Mouse (Mus musculus) kidney, embryonic 14.5 days (tissue): ENCODE results near the gene Scaf4. TPM values are rescaled to one million over a fixed set of nuclear protein-coding genes. Genes with fewer than 3 reads are reported as not detected.

ENCODE experiments used
- ATAC-seq: fragments of 200-750 bp; cut with Nextera tagmentation; 2 replicates; pipeline ENCODE4 v1.8.0; 2017; ENCODE audit warnings: moderate number of reproducible peaks, mild to moderate bottlenecking, moderate TSS enrichment, moderate library complexity; ENCODE audit not compliant: low FRiP score, low TSS enrichment
- H3K27ac ChIP-seq: fragments of 300-500 bp; sonication (generic); 2 replicates; pipeline ENCODE4 v1.5.1; 2014; ENCODE audit warnings: low read depth, mild to moderate bottlenecking, low read length, moderate library complexity, mixed read lengths
- H3K27me3 ChIP-seq: fragments of 300-500 bp; sonication (generic); 2 replicates; pipeline ENCODE4 v1.6.1; 2014; ENCODE audit warnings: mild to moderate bottlenecking, low read length; ENCODE audit not compliant: control insufficient read depth, insufficient read depth
- H3K36me3 ChIP-seq: fragments of 300-500 bp; sonication (generic); 2 replicates; pipeline ENCODE4 v1.6.1; 2014; ENCODE audit warnings: low read length, mixed read lengths; ENCODE audit not compliant: control insufficient read depth, insufficient read depth
- H3K4me1 ChIP-seq: fragments of 300-500 bp; sonication (generic); 2 replicates; pipeline ENCODE4 v1.6.1; 2014; ENCODE audit warnings: low read length, mixed read lengths; ENCODE audit not compliant: control insufficient read depth, insufficient read depth
- H3K4me2 ChIP-seq: fragments of 300-500 bp; sonication (generic); replicated peaks from 2 replicates; pipeline ENCODE4 v1.6.1; 2014; ENCODE audit warnings: low read depth, mild to moderate bottlenecking, low read length
- H3K4me3 ChIP-seq: fragments of 300-500 bp; sonication (generic); 2 replicates; pipeline ENCODE4 v1.5.1; 2014; ENCODE audit warnings: mild to moderate bottlenecking, low read length
- H3K9ac ChIP-seq: fragments of 300-500 bp; sonication (generic); 2 replicates; pipeline ENCODE4 v1.6.1; 2014; ENCODE audit warnings: low read depth, mild to moderate bottlenecking, low read length, moderate library complexity
- H3K9me3 ChIP-seq: fragments of 300-500 bp; sonication (generic); 2 replicates; pipeline ENCODE4 v1.6.1; 2016; ENCODE audit warnings: low read length; ENCODE audit not compliant: control insufficient read depth
- WGBS: fragments of 180-500 bp; shearing (Covaris S2); extraction: QIAGEN DNeasy Blood & Tissue Kit; methylation state at CpG from one replicate; pipeline ENCODE4 v1.1.7; 2014; 5-methylcytosine and 5-hydroxymethylcytosine counted together
- polyA plus RNA-seq: library from polyadenylated mRNA; unstranded; fragments of >200 nt; fragmentation: Nextera tagmentation; extraction: Ambion mirVana; gene quantifications from 2 replicates; pipeline ENCODE4 v1.2.1, GENCODE M21; 2014

The Scaf4 gene
- polyA plus RNA-seq, 1 experiment from 2014 or later, result 37.0 TPM

- H3K4me3 ChIP-seq, result no peak overlapping the region
- no peaks in the 10 kb centered on the region for H3K9me3 ChIP-seq
- no peak for ATAC-seq
- no peaks in the 10 kb centered on the region for H3K27me3 ChIP-seq
- H3K9ac ChIP-seq, result no peak overlapping the region
- no peaks in the 10 kb centered on the region for H3K36me3 ChIP-seq
- no peak overlapping the region for H3K4me2 ChIP-seq
- H3K27ac ChIP-seq, result no peak overlapping the region
- WGBS, result 79% methylated on average over 4 of the region's 4 CpGs
- H3K4me1 ChIP-seq, result no peaks in the 10 kb centered on the region
These were observed 31.6 kb upstream of the Scaf4 start for GRCm38 (mm10) chr16:90315881-90316280.

DNA sequence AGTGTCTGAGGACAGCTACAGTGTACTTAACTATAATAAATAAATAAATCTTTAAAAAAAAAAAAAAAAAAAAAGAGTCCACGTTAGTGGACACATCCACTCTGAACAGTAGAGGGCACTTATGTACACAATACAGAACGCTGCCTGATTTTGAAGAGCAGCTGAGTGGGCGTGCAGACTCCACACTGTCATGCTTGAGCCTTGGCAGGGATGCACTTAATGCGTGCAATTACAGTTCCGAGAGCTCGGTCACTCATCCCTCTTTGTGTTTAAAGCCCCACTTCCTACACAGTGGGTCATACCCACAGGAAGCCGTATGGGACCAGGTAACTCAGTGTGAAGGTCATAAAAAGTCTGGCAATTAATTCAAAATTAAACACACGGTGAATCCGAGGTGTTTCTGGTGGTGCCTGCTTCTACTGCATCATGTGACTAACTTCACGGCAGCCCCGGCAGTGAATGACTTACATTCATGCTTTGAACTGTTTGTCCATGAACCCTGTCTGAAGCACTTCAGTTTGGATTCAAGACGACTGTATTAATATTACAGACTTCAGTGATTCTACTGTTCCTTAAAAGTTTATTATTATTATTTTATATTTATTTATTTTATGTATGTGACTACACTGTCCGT lies 28.3 kb upstream of the Scaf4 start:
- ATAC-seq, result peak; percentile 55; the same call in 1 of the 2 replicates
- Histone ChIP-seq H3K27me3 (no peaks in the 10 kb centered on the region), H3K36me3 (no peaks in the 10 kb centered on the region), H3K4me2 (no peak overlapping the region), H3K4me1 (no peaks in the 10 kb centered on the region), H3K4me3 (no peak overlapping the region), H3K9ac (no peak overlapping the region), H3K27ac (no peak overlapping the region), H3K9me3 (no peaks in the 10 kb centered on the region)
- WGBS, result 72% methylated on average over 13 of the region's 13 CpGs

GRCm38 (mm10) chr16:90310488-90311135 lies 26.3 kb upstream of the Scaf4 start:
- WGBS, result 86% methylated on average over 11 of the region's 11 CpGs
- Histone ChIP-seq H3K27ac (no peak overlapping the region), H3K9ac (no peak overlapping the region), H3K4me2 (no peak overlapping the region), H3K27me3 (no peaks in the 10 kb centered on the region), H3K4me3 (no peak overlapping the region), H3K9me3 (no peaks in the 10 kb centered on the region), H3K4me1 (no peaks in the 10 kb centered on the region), H3K36me3 (no peaks in the 10 kb centered on the region)
- no peak for ATAC-seq

- H3K9me3 ChIP-seq, result no peaks in the 10 kb centered on the region
- no peak overlapping the region for H3K9ac ChIP-seq
- no peaks in the 10 kb centered on the region for H3K4me1 ChIP-seq
- no peak overlapping the region for H3K4me2 ChIP-seq
- no peak overlapping the region for H3K27ac ChIP-seq
- H3K4me3 ChIP-seq, result no peak overlapping the region
- H3K27me3 ChIP-seq, result no peaks in the 10 kb centered on the region
- no peak for ATAC-seq
- no peaks in the 10 kb centered on the region for H3K36me3 ChIP-seq
- WGBS, result 70% methylated on average over 3 of the region's 3 CpGs
These were observed 25.5 kb upstream of the Scaf4 start for GRCm38 (mm10) chr16:90309784-90310183.

GRCm38 (mm10) chr16:90303988-90304299 lies 19.6 kb upstream of the Scaf4 start:
- WGBS, result 91% methylated on average over 2 of the region's 2 CpGs
- H3K36me3 ChIP-seq, result no peaks in the 10 kb centered on the region
- H3K27ac ChIP-seq, result no peak overlapping the region
- no peak overlapping the region for H3K4me3 ChIP-seq
- H3K9me3 ChIP-seq, result no peaks in the 10 kb centered on the region
- no peaks in the 10 kb centered on the region for H3K4me1 ChIP-seq
- H3K27me3 ChIP-seq, result no peaks in the 10 kb centered on the region
- H3K9ac ChIP-seq, result no peak overlapping the region
- H3K4me2 ChIP-seq, result no peak overlapping the region
- ATAC-seq, result no peak

GRCm38 (mm10) chr16:90303286-90303987 lies 19.1 kb upstream of the Scaf4 start:
- H3K4me1 ChIP-seq, result no peaks in the 10 kb centered on the region
- H3K27me3 ChIP-seq, result no peaks in the 10 kb centered on the region
- H3K4me3 ChIP-seq, result no peak overlapping the region
- H3K9ac ChIP-seq, result no peak overlapping the region
- WGBS, result 74% methylated on average over 9 of the region's 9 CpGs
- no peak overlapping the region for H3K4me2 ChIP-seq
- no peak overlapping the region for H3K27ac ChIP-seq
- H3K36me3 ChIP-seq, result no peaks in the 10 kb centered on the region
- H3K9me3 ChIP-seq, result no peaks in the 10 kb centered on the region
- ATAC-seq, result no peak

DNA sequence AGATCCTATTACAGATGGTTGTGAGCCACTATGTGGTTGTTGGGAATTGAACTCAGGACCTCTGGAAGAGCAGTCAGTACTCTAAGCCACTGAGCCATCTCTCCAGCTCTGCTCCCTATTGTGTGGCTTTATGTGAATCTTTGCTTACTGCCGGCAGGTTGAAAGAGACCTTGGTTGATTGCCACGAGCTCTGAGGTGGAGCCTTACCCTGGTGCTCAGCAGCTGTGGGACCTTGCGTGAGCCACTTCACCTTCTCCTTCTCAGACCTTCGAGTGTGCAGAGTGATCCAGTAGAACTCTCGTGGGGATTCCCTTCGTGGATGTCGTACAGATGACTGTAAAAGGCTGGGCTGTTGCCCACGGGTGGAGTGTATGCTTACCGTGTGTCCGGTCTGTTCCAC lies 17.4 kb upstream of the Scaf4 start:
- Histone ChIP-seq H3K4me3 (no peak overlapping the region), H3K27me3 (no peaks in the 10 kb centered on the region), H3K9ac (no peak overlapping the region), H3K27ac (no peak overlapping the region), H3K4me1 (no peaks in the 10 kb centered on the region), H3K9me3 (no peaks in the 10 kb centered on the region), H3K4me2 (no peak overlapping the region), H3K36me3 (no peaks in the 10 kb centered on the region)
- WGBS, result 92% methylated on average over 10 of the region's 10 CpGs
- ATAC-seq, result no peak

DNA sequence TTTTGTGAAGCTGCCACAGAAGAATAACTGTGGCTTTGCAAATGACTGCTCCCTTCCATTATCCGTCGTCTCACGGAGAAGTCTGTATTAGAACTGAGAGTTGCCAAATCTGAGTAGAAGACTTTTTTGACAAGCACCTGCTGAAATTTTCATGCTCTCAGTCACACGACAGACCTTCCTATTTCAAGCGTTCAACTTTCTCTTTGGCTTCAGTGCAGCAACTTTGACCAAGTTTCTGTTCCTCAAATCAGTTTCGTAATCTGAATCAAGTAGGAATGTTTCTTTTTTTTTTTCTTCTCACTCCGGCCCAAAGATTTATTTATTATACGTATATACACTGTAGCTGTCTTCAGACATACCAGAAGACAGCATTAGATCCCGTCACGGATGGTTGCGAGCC lies 16.6 kb upstream of the Scaf4 start:
- H3K9ac ChIP-seq, result no peak overlapping the region
- no peak overlapping the region for H3K4me3 ChIP-seq
- WGBS, result 95% methylated on average over 11 of the region's 11 CpGs
- no peaks in the 10 kb centered on the region for H3K36me3 ChIP-seq
- no peak for ATAC-seq
- H3K27me3 ChIP-seq, result no peaks in the 10 kb centered on the region
- no peak overlapping the region for H3K27ac ChIP-seq
- no peaks in the 10 kb centered on the region for H3K4me1 ChIP-seq
- no peak overlapping the region for H3K4me2 ChIP-seq
- H3K9me3 ChIP-seq, result no peaks in the 10 kb centered on the region

GRCm38 (mm10) chr16:90299591-90299990 lies 15.3 kb upstream of the Scaf4 start:
- no peaks in the 10 kb centered on the region for H3K36me3 ChIP-seq
- H3K27me3 ChIP-seq, result no peaks in the 10 kb centered on the region
- no peaks in the 10 kb centered on the region for H3K9me3 ChIP-seq
- no peak overlapping the region for H3K4me2 ChIP-seq
- H3K9ac ChIP-seq, result no peak overlapping the region
- no peak overlapping the region for H3K27ac ChIP-seq
- no peak overlapping the region for H3K4me3 ChIP-seq
- no peak for ATAC-seq
- no peaks in the 10 kb centered on the region for H3K4me1 ChIP-seq
